Mouse (Mus musculus) urinary bladder, adult 18-20 months (tissue): ENCODE results near the gene Batf3.
"Not testable (repeated sequence)": the region's sequence is repeated elsewhere in the genome, so short reads cannot be mapped to it uniquely, and the experiment has no call there.

ENCODE experiments used
- DNase-seq, 2 experiments: peaks; one replicate each; pipeline ENCODE4 v3.0.0; 2022; ENCODE audit warnings: low spot score in 2 of 2, mixed read lengths in 2 of 2

The Batf3 gene

GRCm38 (mm10) chr1:191131692-191132091 lies 34.0 kb downstream of the Batf3 start:
- no peak for DNase-seq

- DNase-seq, result no peak
Measured at GRCm38 (mm10) chr1:191132240-191132639, 34.6 kb downstream of the Batf3 start.

- no peak for DNase-seq
Measured at GRCm38 (mm10) chr1:191132934-191133333, 35.3 kb downstream of the Batf3 start.

- DNase-seq, result no peak
Measured at GRCm38 (mm10) chr1:191135406-191135805, 37.8 kb downstream of the Batf3 start.

GRCm38 (mm10) chr1:191138436-191138835 lies 40.8 kb downstream of the Batf3 start:
- DNase-seq, result no peak

GRCm38 (mm10) chr1:191138874-191139495 lies 41.3 kb downstream of the Batf3 start:
- DNase-seq, result no peak

- no peak for DNase-seq
Measured at GRCm38 (mm10) chr1:191140983-191141382, 43.3 kb downstream of the Batf3 start.

- DNase-seq, result not testable (repeated sequence)
Measured at GRCm38 (mm10) chr1:191149489-191149888, 51.8 kb downstream of the Batf3 start.

- no peak for DNase-seq
Measured at GRCm38 (mm10) chr1:191150924-191151605, 53.4 kb downstream of the Batf3 start.

GRCm38 (mm10) chr1:191153052-191153451 lies 55.4 kb downstream of the Batf3 start:
- peak; percentile 25 to 30 for DNase-seq

- no peak for DNase-seq
Measured at GRCm38 (mm10) chr1:191154314-191154713, 56.7 kb downstream of the Batf3 start.
